Mouse (Mus musculus): ENCODE data around the gene Fam222a.

GRCm38 (mm10) chr5:114560965-114561364, 6.9 kb upstream of the Fam222a start:
- no peak for TF ChIP-seq CTCF (IDR thresholded peaks at IDR 0.05; ENCODE audit: insufficient read depth, low read length)
- TF ChIP-seq POLR2A (IDR thresholded peaks at IDR 0.05; ENCODE audit: borderline replicate concordance, extremely low read depth, low read depth, low read length), result no peak
